Mouse (Mus musculus) cerebellum, postnatal 36 days (tissue): ENCODE data around the gene Krtap4-7.
"Not testable (repeated sequence)": the region's sequence is repeated elsewhere in the genome, so short reads cannot be mapped to it uniquely, and the experiment has no call there.

ENCODE experiments used
- DNase-seq, 2 experiments: peaks; one replicate each; pipeline ENCODE4 v3.0.0; 2021 to 2022; ENCODE audit warnings: mixed read lengths in 2 of 2

Gene Krtap4-7

DNA sequence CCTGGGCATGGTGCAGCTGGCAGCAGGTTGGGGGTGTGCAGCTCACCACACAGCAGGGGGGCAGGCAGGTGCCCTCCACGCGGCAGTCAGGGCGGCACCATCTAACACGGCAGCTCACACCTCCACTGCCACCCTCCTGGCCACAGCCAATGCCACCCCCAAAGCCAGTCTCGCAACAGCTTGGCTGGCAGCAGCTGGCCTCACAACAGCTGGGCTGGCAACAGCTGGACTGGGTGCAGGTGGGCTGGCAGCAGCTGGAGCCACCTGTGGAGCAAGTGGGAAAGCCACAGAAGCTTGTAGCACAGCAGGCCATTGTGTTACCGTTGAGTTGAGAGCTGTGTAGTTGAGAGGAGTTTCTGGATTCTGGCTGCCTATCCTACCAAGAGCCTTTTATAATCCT is 46.1 kb downstream of the Krtap4-7 start, which contains the start of gene Krtap9-3:
Gene Krtap9-3, minus strand, starts transcription at position 364 of the 400 bp plus-strand sequence.
- DNase-seq = not testable (repeated sequence)
